Mouse (Mus musculus) ES-Bruce4 (cell line): ENCODE measurements at regions not wholly inside any gene's neighbourhood (a gene's known extent, or its start where the extent isn't known, plus 50 kb on each side); places are given as distances from the start of the nearest gene placed in this dataset.

Experiments used
- CTCF ChIP-seq: IDR thresholded peaks from one replicate; pipeline ENCODE4 v1.8.1; 2011; ENCODE audit warnings: low read depth, low read length
- EP300 ChIP-seq: IDR thresholded peaks from 2 replicates; pipeline ENCODE4 v1.6.1; 2011; ENCODE audit warnings: low read depth, low read length; ENCODE audit not compliant: insufficient read depth
- POLR2A ChIP-seq: IDR thresholded peaks from one replicate; pipeline ENCODE4 v1.8.1; 2011; ENCODE audit warnings: low read length; ENCODE audit not compliant: insufficient read depth

- no peak for TF ChIP-seq EP300
- TF ChIP-seq POLR2A, result no peak
- no peak for TF ChIP-seq CTCF
These were observed 71.0 kb upstream of the Tab2 start for GRCm38 (mm10) chr10:8027023-8027422.
